Mouse (Mus musculus): ENCODE measurements around the gene Il12a. TPM values are rescaled to one million over a fixed set of nuclear protein-coding genes. Genes with fewer than 3 reads are reported as not detected.

The Il12a gene
- polyA plus RNA-seq, 1 experiment from 2014 or later: not detected

GRCm38 (mm10) chr3:68692600-68693225 is 2.3 kb downstream of the Il12a start:
- H3K9ac ChIP-seq (ENCODE audit: low read length): no peak overlapping the region
- no peaks in the 10 kb centered on the region for H3K9me3 ChIP-seq (replicated peaks; ENCODE audit: control insufficient read depth, low read length)
- no peaks in the 10 kb centered on the region for H3K27me3 ChIP-seq (ENCODE audit: control insufficient read depth, insufficient read depth, low read length)
- no peak overlapping the region for H3K4me2 ChIP-seq (ENCODE audit: low read depth, low read length)
- H3K36me3 ChIP-seq (ENCODE audit: control insufficient read depth, insufficient read depth): no peaks in the 10 kb centered on the region
- H3K4me3 ChIP-seq (ENCODE audit: low read length): no peak overlapping the region
- ATAC-seq (replicated peaks; ENCODE audit: extremely low read depth, insufficient read depth, low FRiP score): no peak
- no peak overlapping the region for H3K27ac ChIP-seq (ENCODE audit: low read length)
- WGBS: 65% methylated on average over 11 of the region's 11 CpGs
- H3K4me1 ChIP-seq (ENCODE audit: control insufficient read depth, insufficient read depth, low read length): peaks cover 10% of the 10 kb centered on the region

- no peak overlapping the region for H3K4me2 ChIP-seq (ENCODE audit: low read depth, low read length)
- H3K9ac ChIP-seq (ENCODE audit: low read length): no peak overlapping the region
- H3K27me3 ChIP-seq (ENCODE audit: control insufficient read depth, insufficient read depth, low read length): no peaks in the 10 kb centered on the region
- H3K27ac ChIP-seq (ENCODE audit: low read length): no peak overlapping the region
- H3K36me3 ChIP-seq (ENCODE audit: control insufficient read depth, insufficient read depth): no peaks in the 10 kb centered on the region
- 38% methylated on average over 11 of the region's 11 CpGs for WGBS
- no peak overlapping the region for H3K4me3 ChIP-seq (ENCODE audit: low read length)
- peak; percentile 45; the same call in 1 of the 2 replicates for ATAC-seq (replicated peaks; ENCODE audit: extremely low read depth, insufficient read depth, low FRiP score)
- no peaks in the 10 kb centered on the region for H3K9me3 ChIP-seq (replicated peaks; ENCODE audit: control insufficient read depth, low read length)
- peaks cover 10% of the 10 kb centered on the region for H3K4me1 ChIP-seq (ENCODE audit: control insufficient read depth, insufficient read depth, low read length)
These were observed 3.1 kb downstream of the Il12a start for GRCm38 (mm10) chr3:68693441-68694048.

GRCm38 (mm10) chr3:68695321-68695720 is 4.9 kb downstream of the Il12a start:
- Histone ChIP-seq H3K27ac (ENCODE audit: low read length) (no peak overlapping the region), H3K36me3 (ENCODE audit: control insufficient read depth, insufficient read depth) (no peaks in the 10 kb centered on the region), H3K9me3 (replicated peaks; ENCODE audit: control insufficient read depth, low read length) (no peaks in the 10 kb centered on the region), H3K4me2 (ENCODE audit: low read depth, low read length) (no peak overlapping the region), H3K27me3 (ENCODE audit: control insufficient read depth, insufficient read depth, low read length) (no peaks in the 10 kb centered on the region), H3K9ac (ENCODE audit: low read length) (no peak overlapping the region), H3K4me1 (ENCODE audit: control insufficient read depth, insufficient read depth, low read length) (peaks cover 10% of the 10 kb centered on the region), H3K4me3 (ENCODE audit: low read length) (no peak overlapping the region)
- no peak for ATAC-seq (replicated peaks; ENCODE audit: extremely low read depth, insufficient read depth, low FRiP score)
- WGBS: 90% methylated on average over 5 of the region's 5 CpGs

GRCm38 (mm10) chr3:68696495-68697200 is 6.2 kb downstream of the Il12a start:
- H3K27ac ChIP-seq (ENCODE audit: low read length): no peak overlapping the region
- H3K27me3 ChIP-seq (ENCODE audit: control insufficient read depth, insufficient read depth, low read length): no peaks in the 10 kb centered on the region
- no peak overlapping the region for H3K9ac ChIP-seq (ENCODE audit: low read length)
- H3K36me3 ChIP-seq (ENCODE audit: control insufficient read depth, insufficient read depth): no peaks in the 10 kb centered on the region
- H3K9me3 ChIP-seq (replicated peaks; ENCODE audit: control insufficient read depth, low read length): no peaks in the 10 kb centered on the region
- H3K4me3 ChIP-seq (ENCODE audit: low read length): no peak overlapping the region
- no peak overlapping the region for H3K4me2 ChIP-seq (ENCODE audit: low read depth, low read length)
- no peak for ATAC-seq (replicated peaks; ENCODE audit: extremely low read depth, insufficient read depth, low FRiP score)
- WGBS: 82% methylated on average over 3 of the region's 3 CpGs
- peaks cover 10% of the 10 kb centered on the region for H3K4me1 ChIP-seq (ENCODE audit: control insufficient read depth, insufficient read depth, low read length)

GRCm38 (mm10) chr3:68698601-68699000 is 8.2 kb downstream of the Il12a start:
- no peak overlapping the region for H3K9ac ChIP-seq (ENCODE audit: low read length)
- no peak overlapping the region for H3K4me2 ChIP-seq (ENCODE audit: low read depth, low read length)
- H3K4me1 ChIP-seq (ENCODE audit: control insufficient read depth, insufficient read depth, low read length): peaks cover 4% of the 10 kb centered on the region; the same call in 1 of the 2 replicates
- H3K9me3 ChIP-seq (replicated peaks; ENCODE audit: control insufficient read depth, low read length): no peaks in the 10 kb centered on the region
- H3K4me3 ChIP-seq (ENCODE audit: low read length): no peak overlapping the region
- no peak overlapping the region for H3K27ac ChIP-seq (ENCODE audit: low read length)
- no peaks in the 10 kb centered on the region for H3K27me3 ChIP-seq (ENCODE audit: control insufficient read depth, insufficient read depth, low read length)
- no peaks in the 10 kb centered on the region for H3K36me3 ChIP-seq (ENCODE audit: control insufficient read depth, insufficient read depth)
- ATAC-seq (replicated peaks; ENCODE audit: extremely low read depth, insufficient read depth, low FRiP score): no peak
- WGBS: 89% methylated on average over 3 of the region's 3 CpGs

GRCm38 (mm10) chr3:68700091-68700490 is 9.6 kb downstream of the Il12a start:
- no peaks in the 10 kb centered on the region for H3K27me3 ChIP-seq (ENCODE audit: control insufficient read depth, insufficient read depth, low read length)
- 81% methylated on average over 4 of the region's 4 CpGs for WGBS

GRCm38 (mm10) chr3:68706307-68706706 is 15.9 kb downstream of the Il12a start:
- no peaks in the 10 kb centered on the region for H3K27me3 ChIP-seq (ENCODE audit: control insufficient read depth, insufficient read depth, low read length)
- H3K27ac ChIP-seq (ENCODE audit: low read length): no peak overlapping the region
- H3K9ac ChIP-seq (ENCODE audit: low read length): no peak overlapping the region
- no peak for ATAC-seq (replicated peaks; ENCODE audit: extremely low read depth, insufficient read depth, low FRiP score)
- H3K4me1 ChIP-seq (ENCODE audit: control insufficient read depth, insufficient read depth, low read length): no peaks in the 10 kb centered on the region; the same call in 1 of the 2 replicates
- H3K4me2 ChIP-seq (ENCODE audit: low read depth, low read length): no peak overlapping the region
- no peak overlapping the region for H3K4me3 ChIP-seq (ENCODE audit: low read length)
- H3K9me3 ChIP-seq (replicated peaks; ENCODE audit: control insufficient read depth, low read length): no peaks in the 10 kb centered on the region
- 84% methylated on average over 10 of the region's 10 CpGs for WGBS
- H3K36me3 ChIP-seq (ENCODE audit: control insufficient read depth, insufficient read depth): no peaks in the 10 kb centered on the region

More at GRCm38 (mm10) chr3:68700091-68700490, 9.6 kb downstream of the Il12a start:
- Histone ChIP-seq H3K4me3 (ENCODE audit: low read length) (no peak overlapping the region), H3K9me3 (replicated peaks; ENCODE audit: control insufficient read depth, low read length) (no peaks in the 10 kb centered on the region), H3K36me3 (ENCODE audit: control insufficient read depth, insufficient read depth) (no peaks in the 10 kb centered on the region), H3K9ac (ENCODE audit: low read length) (no peak overlapping the region), H3K4me1 (ENCODE audit: control insufficient read depth, insufficient read depth, low read length) (no peaks in the 10 kb centered on the region; the same call in 1 of the 2 replicates), H3K4me2 (ENCODE audit: low read depth, low read length) (no peak overlapping the region), H3K27ac (ENCODE audit: low read length) (no peak overlapping the region)
- ATAC-seq (replicated peaks; ENCODE audit: extremely low read depth, insufficient read depth, low FRiP score): no peak

- 37% methylated on average over 8 of the region's 8 CpGs for WGBS
- Histone ChIP-seq H3K4me2 (ENCODE audit: low read depth, low read length) (no peak overlapping the region), H3K9ac (ENCODE audit: low read length) (no peak overlapping the region), H3K36me3 (ENCODE audit: control insufficient read depth, insufficient read depth) (no peaks in the 10 kb centered on the region), H3K4me1 (ENCODE audit: control insufficient read depth, insufficient read depth, low read length) (no peaks in the 10 kb centered on the region; the same call in 1 of the 2 replicates), H3K4me3 (ENCODE audit: low read length) (no peak overlapping the region), H3K27ac (ENCODE audit: low read length) (no peak overlapping the region), H3K9me3 (replicated peaks; ENCODE audit: control insufficient read depth, low read length) (no peaks in the 10 kb centered on the region), H3K27me3 (ENCODE audit: control insufficient read depth, insufficient read depth, low read length) (no peaks in the 10 kb centered on the region)
- no peak for ATAC-seq (replicated peaks; ENCODE audit: extremely low read depth, insufficient read depth, low FRiP score)
These were observed 17.8 kb downstream of the Il12a start for GRCm38 (mm10) chr3:68708230-68708629.
